Mouse (Mus musculus): ENCODE data around the gene Man2a1. TPM values are rescaled to one million over a fixed set of nuclear protein-coding genes. Genes with fewer than 3 reads are reported as not detected.

Man2a1 gene
- polyA plus RNA-seq, 1 experiment from 2014 or later = 8.6 TPM

DNA sequence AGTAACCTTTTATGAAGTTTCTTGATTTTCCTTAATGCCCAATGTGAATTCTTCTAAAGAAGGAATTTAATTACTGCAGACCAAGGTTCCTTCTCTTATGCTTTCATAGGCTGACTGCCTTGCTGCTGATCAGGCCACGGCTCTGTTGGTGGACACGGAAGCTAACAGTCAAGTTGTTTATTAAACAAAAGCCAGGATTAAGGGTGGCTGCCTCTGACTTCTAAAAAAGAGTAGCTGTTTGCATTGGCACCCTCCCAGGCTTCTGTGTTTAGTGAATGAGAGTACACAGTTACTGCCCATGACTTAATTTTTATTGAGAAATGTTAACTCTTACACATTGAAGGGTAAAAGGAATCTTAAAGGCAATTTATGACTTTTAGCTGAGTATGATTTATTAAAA, 81.4 kb downstream of the Man2a1 start:
- 41% methylated on average over 2 of the region's 2 CpGs for WGBS
- no peak; the same call in 1 of the 2 replicates for ATAC-seq (replicated peaks; ENCODE audit: low FRiP score)
- H3K27ac ChIP-seq = no peak overlapping the region

DNA sequence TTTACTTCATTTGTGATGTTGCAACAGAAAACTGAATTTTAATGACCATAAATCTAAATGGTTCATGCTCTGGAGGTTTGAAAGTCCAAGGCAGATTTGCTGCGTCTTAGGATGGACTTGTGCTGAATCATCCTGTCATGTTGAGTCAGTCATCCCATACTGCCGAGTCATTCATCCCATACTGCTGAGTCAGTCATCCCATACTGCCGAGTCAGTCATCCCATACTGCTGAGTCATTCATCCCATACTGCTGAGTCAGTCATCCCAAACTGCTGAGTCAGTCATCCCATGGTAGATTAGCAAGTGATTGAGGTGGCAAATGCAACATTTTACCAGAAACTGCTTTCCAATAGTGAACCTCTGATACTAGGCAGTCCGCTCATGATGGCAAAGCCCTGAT, 83.6 kb downstream of the Man2a1 start:
- peaks cover 28% of the 10 kb centered on the region; the same call in 1 of the 2 replicates for H3K36me3 ChIP-seq
- H3K4me2 ChIP-seq = no peak overlapping the region
- no peak overlapping the region for H3K27ac ChIP-seq
- WGBS = 85% methylated on average over 4 of the region's 4 CpGs
- H3K4me3 ChIP-seq (replicated peaks) = no peak overlapping the region
- no peak overlapping the region for H3K9ac ChIP-seq
- ATAC-seq (replicated peaks; ENCODE audit: low FRiP score) = no peak
- no peaks in the 10 kb centered on the region for H3K27me3 ChIP-seq
- 0 out of 2 replicates have a peak, but pooled peaks cover 2% of the 10 kb centered on the region for H3K4me1 ChIP-seq
- no peaks in the 10 kb centered on the region for H3K9me3 ChIP-seq (replicated peaks)

More for the DNA sequence above, 81.4 kb downstream of the Man2a1 start:
- Histone ChIP-seq H3K27me3 (no peaks in the 10 kb centered on the region), H3K4me1 (0 out of 2 replicates have a peak, but pooled peaks cover 7% of the 10 kb centered on the region), H3K4me3 (replicated peaks) (no peak overlapping the region), H3K4me2 (no peak overlapping the region), H3K36me3 (peaks cover 25% of the 10 kb centered on the region; the same call in 1 of the 2 replicates), H3K9me3 (replicated peaks) (no peaks in the 10 kb centered on the region), H3K9ac (no peak overlapping the region)

DNA sequence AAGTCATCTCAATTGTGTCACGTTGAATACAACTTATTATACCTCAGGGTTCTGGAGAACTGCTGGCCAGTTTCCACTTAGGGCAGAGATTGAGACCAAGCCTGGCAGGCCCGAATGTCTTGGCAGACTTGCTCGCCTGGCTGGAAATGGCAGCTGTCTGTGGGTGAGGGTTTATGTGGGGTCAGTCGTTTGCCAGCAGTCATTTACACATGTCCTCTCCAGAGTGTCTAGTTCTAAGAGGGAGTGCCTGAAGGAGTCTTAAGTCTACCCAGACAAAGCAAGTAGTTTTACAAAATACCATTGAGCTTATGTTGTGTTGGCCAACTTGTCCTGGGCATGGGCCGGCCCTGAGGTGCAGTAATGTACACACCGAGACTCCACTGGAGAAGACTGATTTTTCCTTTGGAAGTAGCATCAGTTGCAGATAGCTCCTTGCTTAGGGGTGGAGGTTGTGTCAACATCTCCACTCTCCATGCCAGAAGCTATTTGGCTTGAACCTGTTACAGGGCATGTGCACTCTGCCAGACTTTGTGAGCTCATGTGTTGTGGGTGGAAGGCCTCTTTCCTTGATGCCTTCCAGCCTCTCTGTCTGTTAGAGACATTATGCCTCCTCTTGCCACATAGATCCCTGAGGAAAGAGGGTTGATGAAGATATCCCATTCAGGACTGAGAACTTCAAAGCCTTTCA, 84.8 kb downstream of the Man2a1 start:
- no peak overlapping the region for H3K4me2 ChIP-seq
- H3K27ac ChIP-seq = no peak overlapping the region
- H3K4me3 ChIP-seq (replicated peaks) = no peak overlapping the region
- no peak for ATAC-seq (replicated peaks; ENCODE audit: low FRiP score)
- peaks cover 6% of the 10 kb centered on the region; the same call in 1 of the 2 replicates for H3K9me3 ChIP-seq (replicated peaks)
- H3K4me1 ChIP-seq = 0 out of 2 replicates have a peak, but pooled peaks cover 2% of the 10 kb centered on the region
- H3K27me3 ChIP-seq = no peaks in the 10 kb centered on the region
- WGBS = 63% methylated on average over 6 of the region's 6 CpGs
- no peak overlapping the region for H3K9ac ChIP-seq
- peaks cover 37% of the 10 kb centered on the region for H3K36me3 ChIP-seq

DNA sequence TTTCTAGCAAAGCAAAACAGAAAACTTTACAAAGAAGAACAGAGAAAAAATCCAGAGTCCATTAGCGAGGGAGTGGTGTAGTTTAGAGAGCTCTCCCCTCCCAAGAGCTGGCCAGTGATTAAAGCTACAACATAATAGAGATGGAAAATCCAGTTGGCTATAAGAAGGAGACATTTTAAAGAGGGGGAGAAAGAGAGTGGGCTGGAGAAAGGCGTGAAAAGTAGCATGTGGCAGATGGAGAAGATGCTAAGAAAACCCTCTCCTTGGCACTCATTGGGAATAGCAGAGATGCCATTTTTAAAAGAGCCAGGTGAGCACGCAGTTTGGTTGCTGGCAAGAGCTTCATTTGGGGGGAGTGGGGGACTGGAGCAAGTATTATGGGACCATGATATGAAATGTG, 89.1 kb downstream of the Man2a1 start:
- H3K4me3 ChIP-seq (replicated peaks) = no peak overlapping the region
- H3K4me2 ChIP-seq = no peak overlapping the region
- H3K27ac ChIP-seq = no peak overlapping the region
- WGBS = over 99% methylated on average over 3 of the region's 3 CpGs
- no peak overlapping the region for H3K9ac ChIP-seq
- no peak for ATAC-seq (replicated peaks; ENCODE audit: low FRiP score)
- H3K36me3 ChIP-seq = peaks cover 37% of the 10 kb centered on the region
- peaks cover 11% of the 10 kb centered on the region; the same call in 1 of the 2 replicates for H3K9me3 ChIP-seq (replicated peaks)
- H3K4me1 ChIP-seq = 0 out of 2 replicates have a peak, but pooled peaks cover 2% of the 10 kb centered on the region
- H3K27me3 ChIP-seq = no peaks in the 10 kb centered on the region

DNA sequence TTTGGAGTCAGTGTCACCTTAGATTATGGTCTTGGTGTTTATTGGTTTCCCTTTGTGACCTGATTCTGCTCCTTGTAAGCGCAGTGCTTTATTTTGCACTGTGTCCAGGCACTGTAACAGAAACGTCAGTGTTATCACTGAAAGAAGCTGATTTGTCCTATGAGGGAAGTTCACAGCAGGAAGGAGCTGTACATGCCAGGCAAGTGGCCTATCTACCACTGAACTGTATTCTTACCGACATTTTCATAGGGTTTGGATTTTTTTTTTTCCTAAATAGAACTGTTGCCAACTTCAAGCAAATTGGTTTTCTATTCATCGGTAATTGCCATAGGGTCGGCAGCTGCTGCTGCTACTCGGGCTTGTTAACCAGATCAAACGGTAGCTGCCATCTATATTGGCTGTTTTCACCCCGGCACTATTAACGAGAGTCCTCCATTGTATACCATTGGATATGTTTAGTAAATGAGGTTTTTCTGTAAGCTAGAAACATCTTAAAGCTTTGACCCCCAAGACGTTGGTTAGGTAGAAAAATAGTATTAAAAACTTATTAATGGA, 96.8 kb downstream of the Man2a1 start:
- H3K9ac ChIP-seq = no peak overlapping the region
- no peak for ATAC-seq (replicated peaks; ENCODE audit: low FRiP score)
- no peaks in the 10 kb centered on the region for H3K4me1 ChIP-seq
- no peak overlapping the region for H3K27ac ChIP-seq
- H3K9me3 ChIP-seq (replicated peaks) = no peaks in the 10 kb centered on the region
- no peaks in the 10 kb centered on the region for H3K27me3 ChIP-seq
- no peak overlapping the region for H3K4me3 ChIP-seq (replicated peaks)
- WGBS = 90% methylated on average over 10 of the region's 10 CpGs
- no peak overlapping the region for H3K4me2 ChIP-seq
- 0 out of 2 replicates have a peak, but pooled peaks cover 9% of the 10 kb centered on the region for H3K36me3 ChIP-seq

DNA sequence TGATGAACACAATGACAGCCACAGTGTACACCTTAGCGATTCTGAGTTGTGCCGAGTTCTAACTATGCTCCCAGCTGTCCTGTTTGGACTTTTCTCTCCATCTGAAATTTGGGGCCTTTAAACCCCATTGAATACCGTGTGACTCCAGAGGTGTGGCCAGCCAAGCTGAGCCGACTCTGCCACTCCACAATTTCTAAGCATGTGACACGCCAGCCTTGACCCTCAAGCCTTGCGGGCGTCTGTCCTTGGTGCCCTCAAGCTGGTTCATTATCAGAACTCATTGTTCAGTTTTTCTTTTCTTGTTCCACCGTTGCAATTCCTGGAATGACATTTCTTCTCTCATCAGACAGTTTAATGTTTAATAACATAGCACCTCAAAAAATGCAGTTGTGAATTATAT, 98.0 kb downstream of the Man2a1 start:
- Histone ChIP-seq H3K27ac (no peak overlapping the region), H3K4me2 (no peak overlapping the region), H3K9ac (no peak overlapping the region), H3K4me3 (replicated peaks) (no peak overlapping the region), H3K36me3 (0 out of 2 replicates have a peak, but pooled peaks cover 9% of the 10 kb centered on the region), H3K27me3 (no peaks in the 10 kb centered on the region), H3K4me1 (no peaks in the 10 kb centered on the region), H3K9me3 (replicated peaks) (no peaks in the 10 kb centered on the region)
- WGBS = 90% methylated on average over 8 of the region's 8 CpGs
- no peak for ATAC-seq (replicated peaks; ENCODE audit: low FRiP score)

DNA sequence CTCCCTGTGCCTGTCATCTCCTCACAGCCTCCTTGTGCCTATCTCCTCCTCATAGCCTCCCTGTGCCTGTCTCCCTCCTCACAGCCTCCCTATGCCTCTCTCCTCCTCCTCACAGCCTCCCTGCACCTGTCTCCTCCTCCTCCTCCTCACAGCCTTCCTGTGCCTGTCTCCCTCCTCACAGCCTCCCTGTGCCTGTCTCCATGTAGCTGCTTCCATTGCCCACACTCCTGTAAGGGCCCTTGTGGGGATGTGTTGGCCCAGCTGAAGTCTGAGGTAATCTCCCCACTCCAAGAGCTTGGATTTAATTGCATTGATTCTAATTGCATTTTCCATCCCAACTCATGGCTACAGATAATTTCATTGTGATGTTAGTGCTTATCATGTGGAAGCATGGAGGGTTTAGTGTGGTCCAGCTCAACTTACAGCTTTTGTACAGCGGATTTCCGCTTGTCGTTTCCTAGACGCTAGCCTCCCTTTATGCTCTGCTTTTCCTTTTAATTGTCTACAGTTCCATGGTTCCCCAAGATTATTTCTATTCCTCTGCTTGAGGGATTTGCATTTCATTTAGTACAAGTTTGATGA, 103.2 kb downstream of the Man2a1 start:
- Histone ChIP-seq H3K9me3 (replicated peaks) (no peaks in the 10 kb centered on the region), H3K36me3 (no peaks in the 10 kb centered on the region), H3K9ac (no peak overlapping the region), H3K4me1 (no peaks in the 10 kb centered on the region), H3K4me2 (no peak overlapping the region), H3K27ac (no peak overlapping the region), H3K4me3 (replicated peaks) (no peak overlapping the region), H3K27me3 (no peaks in the 10 kb centered on the region)
- 84% methylated on average over 4 of the region's 4 CpGs for WGBS
- no peak for ATAC-seq (replicated peaks; ENCODE audit: low FRiP score)

DNA sequence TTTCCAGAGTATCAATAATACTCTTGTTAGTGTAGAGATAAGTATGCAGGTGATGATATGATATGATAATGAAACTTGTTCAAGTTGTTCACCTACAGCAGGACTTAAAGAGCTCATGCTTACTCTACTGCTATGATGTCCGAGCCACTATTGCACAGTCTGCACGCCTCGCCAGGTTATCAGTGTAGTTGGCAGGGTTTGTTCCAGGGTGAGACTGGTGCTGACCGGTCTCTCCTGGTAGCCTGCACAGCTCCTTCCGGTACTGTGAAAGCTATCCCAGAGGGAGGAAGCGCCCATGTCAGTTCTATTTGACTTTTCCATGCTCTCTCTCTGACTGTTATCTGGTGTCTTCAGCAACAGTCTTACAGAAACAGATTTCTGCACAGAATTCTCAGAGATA, 107.0 kb downstream of the Man2a1 start:
- 94% methylated on average over 6 of the region's 6 CpGs for WGBS

DNA sequence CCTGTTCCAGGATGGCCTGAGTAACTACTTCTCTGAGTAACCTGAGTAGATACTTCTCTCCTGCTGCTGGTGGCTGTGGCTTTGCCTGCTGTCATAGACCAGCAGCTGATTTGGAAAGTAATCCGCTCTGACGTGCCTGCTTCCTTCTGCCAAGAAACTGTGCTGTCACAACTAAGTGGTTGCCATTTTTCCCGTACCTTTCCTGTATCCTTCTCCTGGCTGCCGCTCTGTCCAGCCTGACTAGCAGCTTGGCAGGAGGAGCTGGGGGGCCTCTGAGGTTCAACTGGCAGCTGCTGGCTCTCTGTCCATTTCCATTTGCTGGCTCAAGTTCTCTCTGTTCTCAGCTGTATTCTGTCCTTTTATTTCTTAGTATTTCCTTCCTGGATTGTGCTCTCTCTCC, 115.8 kb downstream of the Man2a1 start:
- Histone ChIP-seq H3K36me3 (peaks cover 42% of the 10 kb centered on the region), H3K4me2 (no peak overlapping the region), H3K9ac (no peak overlapping the region), H3K9me3 (replicated peaks) (no peaks in the 10 kb centered on the region), H3K4me1 (0 out of 2 replicates have a peak, but pooled peaks cover 7% of the 10 kb centered on the region), H3K27ac (no peak overlapping the region), H3K4me3 (replicated peaks) (no peak overlapping the region), H3K27me3 (no peaks in the 10 kb centered on the region)
- WGBS = 78% methylated on average over 4 of the region's 4 CpGs
- ATAC-seq (replicated peaks; ENCODE audit: low FRiP score) = no peak

More for the DNA sequence above, 107.0 kb downstream of the Man2a1 start:
- no peaks in the 10 kb centered on the region for H3K9me3 ChIP-seq (replicated peaks)
- H3K4me1 ChIP-seq = no peaks in the 10 kb centered on the region
- no peak overlapping the region for H3K4me3 ChIP-seq (replicated peaks)
- no peaks in the 10 kb centered on the region for H3K27me3 ChIP-seq
- no peak for ATAC-seq (replicated peaks; ENCODE audit: low FRiP score)
- H3K36me3 ChIP-seq = peaks cover 4% of the 10 kb centered on the region
- H3K27ac ChIP-seq = no peak overlapping the region
- H3K9ac ChIP-seq = no peak overlapping the region
- H3K4me2 ChIP-seq = no peak overlapping the region

DNA sequence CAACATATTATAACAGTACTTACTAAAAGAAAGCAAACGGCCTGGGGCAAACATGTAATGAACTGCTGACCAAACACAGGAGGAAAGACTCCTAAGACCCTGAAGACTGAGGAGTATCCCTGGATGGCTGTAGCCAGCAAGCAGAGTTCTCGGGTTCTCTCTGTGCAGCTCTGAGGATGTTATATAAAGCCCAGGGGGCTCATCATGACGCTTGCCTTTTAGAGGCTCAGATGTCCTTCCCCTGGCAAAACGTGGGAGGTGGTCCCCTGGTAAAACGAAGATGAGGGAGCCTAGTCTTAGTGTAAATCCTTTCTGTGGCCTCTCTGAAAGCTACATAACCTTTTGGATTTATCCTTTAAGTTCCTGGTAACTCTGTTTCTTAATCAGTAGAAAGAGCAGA, 119.2 kb downstream of the Man2a1 start:
- no peaks in the 10 kb centered on the region for H3K9me3 ChIP-seq (replicated peaks)
- no peak overlapping the region for H3K9ac ChIP-seq
- no peaks in the 10 kb centered on the region for H3K27me3 ChIP-seq
- peaks cover 23% of the 10 kb centered on the region for H3K36me3 ChIP-seq
- H3K27ac ChIP-seq = no peak overlapping the region
- H3K4me1 ChIP-seq = peaks cover 12% of the 10 kb centered on the region; the same call in 1 of the 2 replicates
- no peak for ATAC-seq (replicated peaks; ENCODE audit: low FRiP score)
- WGBS = 39% methylated on average over 5 of the region's 5 CpGs
- no peak overlapping the region for H3K4me2 ChIP-seq
- no peak overlapping the region for H3K4me3 ChIP-seq (replicated peaks)

DNA sequence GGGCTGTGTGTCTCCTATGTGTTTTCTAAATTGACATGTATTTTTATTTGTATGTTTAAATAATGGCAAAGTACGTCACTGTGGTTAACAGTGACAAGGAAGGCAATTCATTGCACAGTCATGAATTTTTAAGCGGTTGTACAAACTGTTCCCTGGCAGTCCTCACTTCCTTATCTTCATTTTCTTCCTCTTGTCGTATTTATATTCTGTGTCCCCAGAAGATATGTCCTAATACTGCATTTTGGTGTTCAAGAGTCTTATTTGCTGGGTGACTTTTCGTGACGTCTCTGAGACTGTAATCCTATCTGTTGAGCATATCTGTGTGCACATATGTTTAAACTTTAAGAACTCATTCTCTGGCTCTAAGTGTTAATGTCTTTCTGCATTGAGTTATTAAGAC, 120.6 kb downstream of the Man2a1 start:
- Histone ChIP-seq H3K4me3 (replicated peaks) (no peak overlapping the region), H3K9me3 (replicated peaks) (no peaks in the 10 kb centered on the region), H3K4me1 (peaks cover 12% of the 10 kb centered on the region; the same call in 1 of the 2 replicates), H3K27ac (no peak overlapping the region), H3K4me2 (no peak overlapping the region), H3K27me3 (no peaks in the 10 kb centered on the region), H3K9ac (no peak overlapping the region), H3K36me3 (peaks cover 22% of the 10 kb centered on the region)
- no peak for ATAC-seq (replicated peaks; ENCODE audit: low FRiP score)
- 64% methylated on average over 5 of the region's 5 CpGs for WGBS

DNA sequence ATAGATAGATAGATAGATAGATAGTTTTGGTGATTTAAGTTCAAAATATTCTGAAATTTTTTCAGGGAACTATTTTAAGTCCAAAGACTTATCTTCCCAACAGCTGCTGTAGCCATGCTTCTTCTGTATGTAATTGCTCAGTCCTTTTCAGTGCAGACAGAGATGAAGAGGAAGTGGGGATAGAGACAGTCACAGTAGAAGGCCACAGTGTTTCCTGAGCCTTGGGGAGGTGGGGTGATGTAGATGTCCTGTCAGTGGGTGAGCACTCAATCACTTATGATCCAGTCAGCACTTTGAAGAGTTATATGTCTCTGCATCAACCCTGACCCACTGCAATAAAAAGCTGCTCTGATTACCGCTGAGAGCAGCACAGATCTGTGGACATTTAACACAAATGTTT, 122.6 kb downstream of the Man2a1 start:
- no peaks in the 10 kb centered on the region for H3K27me3 ChIP-seq
- H3K4me1 ChIP-seq = peaks cover 8% of the 10 kb centered on the region; the same call in 1 of the 2 replicates
- 50% methylated on average over 1 of the region's 1 CpGs for WGBS
- peaks cover 14% of the 10 kb centered on the region; the same call in 1 of the 2 replicates for H3K36me3 ChIP-seq
- H3K9me3 ChIP-seq (replicated peaks) = no peaks in the 10 kb centered on the region
- no peak overlapping the region for H3K4me3 ChIP-seq (replicated peaks)
- no peak overlapping the region for H3K4me2 ChIP-seq
- ATAC-seq (replicated peaks; ENCODE audit: low FRiP score) = no peak
- H3K9ac ChIP-seq = no peak overlapping the region
- no peak overlapping the region for H3K27ac ChIP-seq

Data from kidney, embryonic 15.5 days (tissue).